Mouse (Mus musculus): ENCODE measurements around the gene Dpp9. TPM values are rescaled to one million over a fixed set of nuclear protein-coding genes. Genes with fewer than 3 reads are reported as not detected.
A peak's percentile ranks its signal among the peaks of the same experiment; 100 is the strongest.

Dpp9 gene
- polyA plus RNA-seq, 1 experiment from 2014 or later = 23.5 TPM

- H3K4me1 ChIP-seq (ENCODE audit: control insufficient read depth, low read depth, low read length) = peaks cover 31% of the 10 kb centered on the region
- H3K36me3 ChIP-seq (ENCODE audit: control insufficient read depth, insufficient read depth) = peaks cover 14% of the 10 kb centered on the region
- H3K27me3 ChIP-seq (ENCODE audit: control insufficient read depth, insufficient read depth, low read depth, low read length) = no peaks in the 10 kb centered on the region
- no peaks in the 10 kb centered on the region for H3K9me3 ChIP-seq (replicated peaks; ENCODE audit: control insufficient read depth, low read length)
- ATAC-seq (ENCODE audit: low read depth) = no peak
- no peak overlapping the region for H3K27ac ChIP-seq (ENCODE audit: low read length)
- H3K4me3 ChIP-seq (ENCODE audit: low read depth, low read length) = no peak overlapping the region
- whole genome bisulfite sequencing (ENCODE audit: insufficient replicate concordance) = 77% methylated on average over 1 of the region's 1 CpGs
- H3K4me2 ChIP-seq (ENCODE audit: low read depth, low read length) = no peak overlapping the region
- no peak overlapping the region for H3K9ac ChIP-seq (ENCODE audit: low read depth, low read length)
These were observed 4.5 kb downstream of the Dpp9 start for GRCm38 (mm10) chr17:56214229-56214628.

GRCm38 (mm10) chr17:56212676-56213075 lies 6.0 kb downstream of the Dpp9 start:
- Histone ChIP-seq H3K9ac (ENCODE audit: low read depth, low read length) (peak overlapping the region; percentile 9; the same call in 1 of the 2 replicates), H3K9me3 (replicated peaks; ENCODE audit: control insufficient read depth, low read length) (no peaks in the 10 kb centered on the region), H3K4me2 (ENCODE audit: low read depth, low read length) (no peak overlapping the region), H3K27me3 (ENCODE audit: control insufficient read depth, insufficient read depth, low read depth, low read length) (no peaks in the 10 kb centered on the region), H3K4me1 (ENCODE audit: control insufficient read depth, low read depth, low read length) (peaks cover 26% of the 10 kb centered on the region), H3K4me3 (ENCODE audit: low read depth, low read length) (no peak overlapping the region), H3K36me3 (ENCODE audit: control insufficient read depth, insufficient read depth) (peaks cover 17% of the 10 kb centered on the region), H3K27ac (ENCODE audit: low read length) (peak overlapping the region; percentile 75)
- WGBS (ENCODE audit: insufficient replicate concordance) = 16% methylated on average over 6 of the region's 6 CpGs
- peak; percentile 81 for ATAC-seq (ENCODE audit: low read depth)

- 77% methylated on average over 2 of the region's 2 CpGs for WGBS (ENCODE audit: insufficient replicate concordance)
- Histone ChIP-seq H3K4me3 (ENCODE audit: low read depth, low read length) (no peak overlapping the region), H3K9ac (ENCODE audit: low read depth, low read length) (no peak overlapping the region), H3K9me3 (replicated peaks; ENCODE audit: control insufficient read depth, low read length) (no peaks in the 10 kb centered on the region), H3K36me3 (ENCODE audit: control insufficient read depth, insufficient read depth) (peaks cover 20% of the 10 kb centered on the region), H3K27ac (ENCODE audit: low read length) (no peak overlapping the region), H3K4me1 (ENCODE audit: control insufficient read depth, low read depth, low read length) (peaks cover 20% of the 10 kb centered on the region), H3K4me2 (ENCODE audit: low read depth, low read length) (no peak overlapping the region), H3K27me3 (ENCODE audit: control insufficient read depth, insufficient read depth, low read depth, low read length) (no peaks in the 10 kb centered on the region)
- ATAC-seq (ENCODE audit: low read depth) = no peak
These were observed 7.6 kb downstream of the Dpp9 start for GRCm38 (mm10) chr17:56211090-56211489.

- 72% methylated on average over 3 of the region's 3 CpGs for WGBS (ENCODE audit: insufficient replicate concordance)
- ATAC-seq (ENCODE audit: low read depth) = no peak
- H3K9ac ChIP-seq (ENCODE audit: low read depth, low read length) = no peak overlapping the region
- no peak overlapping the region for H3K4me3 ChIP-seq (ENCODE audit: low read depth, low read length)
- H3K27ac ChIP-seq (ENCODE audit: low read length) = no peak overlapping the region
- H3K4me1 ChIP-seq (ENCODE audit: control insufficient read depth, low read depth, low read length) = peaks cover 20% of the 10 kb centered on the region
- no peak overlapping the region for H3K4me2 ChIP-seq (ENCODE audit: low read depth, low read length)
- H3K36me3 ChIP-seq (ENCODE audit: control insufficient read depth, insufficient read depth) = peaks cover 27% of the 10 kb centered on the region
- H3K27me3 ChIP-seq (ENCODE audit: control insufficient read depth, insufficient read depth, low read depth, low read length) = no peaks in the 10 kb centered on the region
- no peaks in the 10 kb centered on the region for H3K9me3 ChIP-seq (replicated peaks; ENCODE audit: control insufficient read depth, low read length)
These were observed 9.9 kb downstream of the Dpp9 start for GRCm38 (mm10) chr17:56208821-56209220.

- no peaks in the 10 kb centered on the region for H3K9me3 ChIP-seq (replicated peaks; ENCODE audit: control insufficient read depth, low read length)
- H3K36me3 ChIP-seq (ENCODE audit: control insufficient read depth, insufficient read depth) = peaks cover 30% of the 10 kb centered on the region
- no peak overlapping the region for H3K27ac ChIP-seq (ENCODE audit: low read length)
- peaks cover 18% of the 10 kb centered on the region for H3K4me1 ChIP-seq (ENCODE audit: control insufficient read depth, low read depth, low read length)
- H3K4me2 ChIP-seq (ENCODE audit: low read depth, low read length) = no peak overlapping the region
- 70% methylated on average over 9 of the region's 9 CpGs for WGBS (ENCODE audit: insufficient replicate concordance)
- no peak for ATAC-seq (ENCODE audit: low read depth)
- no peak overlapping the region for H3K9ac ChIP-seq (ENCODE audit: low read depth, low read length)
- no peak overlapping the region for H3K4me3 ChIP-seq (ENCODE audit: low read depth, low read length)
- H3K27me3 ChIP-seq (ENCODE audit: control insufficient read depth, insufficient read depth, low read depth, low read length) = no peaks in the 10 kb centered on the region
These were observed 10.7 kb downstream of the Dpp9 start for GRCm38 (mm10) chr17:56207963-56208530.

GRCm38 (mm10) chr17:56206986-56207674 lies 11.6 kb downstream of the Dpp9 start:
- Histone ChIP-seq H3K27me3 (ENCODE audit: control insufficient read depth, insufficient read depth, low read depth, low read length) (no peaks in the 10 kb centered on the region), H3K4me3 (ENCODE audit: low read depth, low read length) (no peak overlapping the region), H3K36me3 (ENCODE audit: control insufficient read depth, insufficient read depth) (peaks cover 38% of the 10 kb centered on the region), H3K4me2 (ENCODE audit: low read depth, low read length) (no peak overlapping the region), H3K4me1 (ENCODE audit: control insufficient read depth, low read depth, low read length) (peaks cover 14% of the 10 kb centered on the region), H3K9ac (ENCODE audit: low read depth, low read length) (no peak overlapping the region), H3K27ac (ENCODE audit: low read length) (peak overlapping the region; percentile 51; the same call in 1 of the 2 replicates), H3K9me3 (replicated peaks; ENCODE audit: control insufficient read depth, low read length) (no peaks in the 10 kb centered on the region)
- ATAC-seq (ENCODE audit: low read depth) = no peak
- WGBS (ENCODE audit: insufficient replicate concordance) = 62% methylated on average over 6 of the region's 6 CpGs

- peak; percentile 93 for ATAC-seq (ENCODE audit: low read depth)
- 73% methylated on average over 10 of the region's 10 CpGs for WGBS (ENCODE audit: insufficient replicate concordance)
- Histone ChIP-seq H3K27ac (ENCODE audit: low read length) (peak overlapping the region; percentile 61), H3K9ac (ENCODE audit: low read depth, low read length) (no peak overlapping the region), H3K4me1 (ENCODE audit: control insufficient read depth, low read depth, low read length) (peaks cover 9% of the 10 kb centered on the region), H3K36me3 (ENCODE audit: control insufficient read depth, insufficient read depth) (peaks cover 37% of the 10 kb centered on the region), H3K27me3 (ENCODE audit: control insufficient read depth, insufficient read depth, low read depth, low read length) (no peaks in the 10 kb centered on the region), H3K9me3 (replicated peaks; ENCODE audit: control insufficient read depth, low read length) (no peaks in the 10 kb centered on the region), H3K4me3 (ENCODE audit: low read depth, low read length) (no peak overlapping the region), H3K4me2 (ENCODE audit: low read depth, low read length) (no peak overlapping the region)
These were observed 12.3 kb downstream of the Dpp9 start for GRCm38 (mm10) chr17:56206276-56206884.

GRCm38 (mm10) chr17:56203729-56204128 lies 15.0 kb downstream of the Dpp9 start:
- peaks cover 26% of the 10 kb centered on the region for H3K36me3 ChIP-seq (ENCODE audit: control insufficient read depth, insufficient read depth)
- H3K4me1 ChIP-seq (ENCODE audit: control insufficient read depth, low read depth, low read length) = peaks cover 6% of the 10 kb centered on the region
- no peak overlapping the region for H3K4me3 ChIP-seq (ENCODE audit: low read depth, low read length)
- H3K9ac ChIP-seq (ENCODE audit: low read depth, low read length) = no peak overlapping the region
- ATAC-seq (ENCODE audit: low read depth) = no peak
- no peak overlapping the region for H3K27ac ChIP-seq (ENCODE audit: low read length)
- H3K9me3 ChIP-seq (replicated peaks; ENCODE audit: control insufficient read depth, low read length) = no peaks in the 10 kb centered on the region
- no peaks in the 10 kb centered on the region for H3K27me3 ChIP-seq (ENCODE audit: control insufficient read depth, insufficient read depth, low read depth, low read length)
- no peak overlapping the region for H3K4me2 ChIP-seq (ENCODE audit: low read depth, low read length)
- 70% methylated on average over 3 of the region's 3 CpGs for WGBS (ENCODE audit: insufficient replicate concordance)

- no peaks in the 10 kb centered on the region for H3K27me3 ChIP-seq (ENCODE audit: control insufficient read depth, insufficient read depth, low read depth, low read length)
- no peak overlapping the region for H3K4me2 ChIP-seq (ENCODE audit: low read depth, low read length)
- WGBS (ENCODE audit: insufficient replicate concordance) = 82% methylated on average over 8 of the region's 8 CpGs
- H3K9me3 ChIP-seq (replicated peaks; ENCODE audit: control insufficient read depth, low read length) = no peaks in the 10 kb centered on the region
- ATAC-seq (ENCODE audit: low read depth) = no peak
- H3K27ac ChIP-seq (ENCODE audit: low read length) = no peak overlapping the region
- H3K4me3 ChIP-seq (ENCODE audit: low read depth, low read length) = no peak overlapping the region
- peaks cover 39% of the 10 kb centered on the region for H3K36me3 ChIP-seq (ENCODE audit: control insufficient read depth, insufficient read depth)
- H3K9ac ChIP-seq (ENCODE audit: low read depth, low read length) = no peak overlapping the region
- H3K4me1 ChIP-seq (ENCODE audit: control insufficient read depth, low read depth, low read length) = peaks cover 6% of the 10 kb centered on the region
These were observed 16.2 kb downstream of the Dpp9 start for GRCm38 (mm10) chr17:56202476-56202875.
